Mouse (Mus musculus) gonadal fat pad, adult 2 months (tissue): ENCODE measurements around the gene Tnk1. TPM values are rescaled to one million over a fixed set of nuclear protein-coding genes. Genes with fewer than 3 reads are reported as not detected.

Experiments used
- DNase-seq: peaks from one replicate; pipeline ENCODE4 v3.0.0-alpha.2; 2012; ENCODE audit warnings: low read depth
- polyA plus RNA-seq: library from polyadenylated mRNA; depleted of rRNA; stranded (reverse); fragments of >200 nt; gene quantifications from 2 replicates; pipeline ENCODE4 v1.2.3, GENCODE M21; 2012; rRNA removed

Tnk1 gene
- 26.0 and 32.5 TPM in 2 replicates for polyA plus RNA-seq

GRCm38 (mm10) chr11:69858113-69858998, at the start of gene Tnk1:
Gene Tnk1 (minus strand): TSS chr11:69858730.
- peak; percentile 64 for DNase-seq

GRCm38 (mm10) chr11:69904311-69904710, 45.8 kb upstream of the Tnk1 start:
- no peak for DNase-seq

GRCm38 (mm10) chr11:69902972-69903371, 44.4 kb upstream of the Tnk1 start:
- no peak for DNase-seq

- no peak for DNase-seq
Measured at GRCm38 (mm10) chr11:69901993-69902392, 43.5 kb upstream of the Tnk1 start.

GRCm38 (mm10) chr11:69901406-69901846, 42.9 kb upstream of the Tnk1 start:
- DNase-seq: peak; percentile 62

- peak; percentile 73 for DNase-seq
Measured at GRCm38 (mm10) chr11:69900471-69901405, 42.2 kb upstream of the Tnk1 start, which contains the start of the genes 2810408A11Rik and Neurl4. Gene 2810408A11Rik (minus strand): TSS chr11:69900987. Gene Neurl4 (plus strand): TSS chr11:69901072.

GRCm38 (mm10) chr11:69899870-69900269, 41.3 kb upstream of the Tnk1 start:
- no peak for DNase-seq

GRCm38 (mm10) chr11:69895291-69895690, 36.8 kb upstream of the Tnk1 start, which contains the start of gene Acap1:
Gene Acap1 (minus strand): TSS chr11:69895539.
- DNase-seq: no peak

GRCm38 (mm10) chr11:69894671-69895070, 36.1 kb upstream of the Tnk1 start:
- DNase-seq: no peak

- no peak for DNase-seq
Measured at GRCm38 (mm10) chr11:69891482-69891881, 33.0 kb upstream of the Tnk1 start.

- no peak for DNase-seq
Measured at GRCm38 (mm10) chr11:69886907-69887635, 28.5 kb upstream of the Tnk1 start.

GRCm38 (mm10) chr11:69884663-69885062, 26.1 kb upstream of the Tnk1 start:
- no peak for DNase-seq

GRCm38 (mm10) chr11:69884240-69884639, 25.7 kb upstream of the Tnk1 start:
- DNase-seq: no peak

GRCm38 (mm10) chr11:69883527-69884151, 25.1 kb upstream of the Tnk1 start:
- DNase-seq: no peak

- no peak for DNase-seq
Measured at GRCm38 (mm10) chr11:69883066-69883465, 24.5 kb upstream of the Tnk1 start.

GRCm38 (mm10) chr11:69881787-69882670, 23.5 kb upstream of the Tnk1 start:
- DNase-seq: peak; percentile 51

GRCm38 (mm10) chr11:69880853-69881603, 22.5 kb upstream of the Tnk1 start, which contains the start of gene Kctd11:
Gene Kctd11 (minus strand): TSS chr11:69881406.
- peak; percentile 56 for DNase-seq

- DNase-seq: no peak
Measured at GRCm38 (mm10) chr11:69880506-69880852, 21.9 kb upstream of the Tnk1 start.

GRCm38 (mm10) chr11:69879711-69880110, 21.2 kb upstream of the Tnk1 start:
- DNase-seq: no peak
